Mouse (Mus musculus): ENCODE measurements around the gene Sp6.

DNA sequence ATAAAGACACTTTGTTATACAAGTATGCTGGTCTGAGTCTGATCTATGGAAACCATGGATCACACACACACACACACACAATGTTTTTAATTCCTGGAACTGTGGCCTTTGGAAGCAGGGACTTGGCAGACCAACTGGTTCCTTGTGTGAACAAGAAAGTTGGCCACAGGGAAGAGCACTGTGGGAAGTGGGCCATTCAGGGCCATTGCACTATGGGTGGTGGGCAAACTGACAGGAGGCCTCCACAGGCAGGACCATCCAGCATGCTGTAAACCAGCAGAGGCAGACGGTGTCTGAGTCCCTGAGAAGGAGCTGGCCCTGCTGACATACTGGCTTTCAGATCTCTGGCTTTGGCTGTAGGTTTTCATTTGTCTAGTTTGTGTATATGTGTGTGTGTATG is 56.1 kb downstream of the Sp6 start:
- TF ChIP-seq POLR2A (IDR thresholded peaks at IDR 0.05; ENCODE audit: borderline replicate concordance, insufficient read depth, low read length) (no peak), CTCF (IDR thresholded peaks at IDR 0.05; ENCODE audit: borderline replicate concordance, insufficient read depth, low read depth, low read length) (no peak)

All from cerebellum, adult 2 months (tissue).